Mouse (Mus musculus): ENCODE measurements at regions not wholly inside any gene's neighbourhood (a gene's known extent, or its start where the extent isn't known, plus 50 kb on each side); places are given as distances from the start of the nearest gene placed in this dataset.

- TF ChIP-seq CTCF (IDR thresholded peaks at IDR 0.05) (no peak), EP300 (IDR thresholded peaks at IDR 0.05) (no peak)
Measured at GRCm38 (mm10) chr13:79297225-79297710, 1097.7 kb upstream of the Nr2f1 start.

Measured in lung, postnatal 0 days (tissue).